ENCODE assay signal across 13 mouse cellular contexts in genomic region chr12:24424958-24425357, GRCm38 (mm10).
DNase-seq lines count a peak whose midpoint lies in the region; ATAC-seq and TF ChIP-seq lines count a peak whose summit lies in the region.
"Had no signal": no experiment of that assay in that cellular context is flagged by ENCODE, and none has a peak within 500 bp of the region (broad histone marks: within the 10 kb centered on the region; RNA-seq: fewer than 3 reads in every experiment).

No protein-coding gene starts in this region.

- no peak for TF ChIP-seq CTCF in C2C12 (IDR thresholded peaks at IDR 0.05; ENCODE audit: control insufficient read depth, insufficient read depth, insufficient read length)
- no peak for TF ChIP-seq CTCF in cerebellum, adult 2 months (IDR thresholded peaks at IDR 0.05; ENCODE audit: borderline replicate concordance, insufficient read depth, low read depth, low read length)

- H3K79me2 ChIP-seq in C2C12 (ENCODE audit: control insufficient read depth, insufficient read depth), result no peaks in the 10 kb centered on the region

- H3K4me2 ChIP-seq in intestine, embryonic 14.5 days (ENCODE audit: low read length), result no peak overlapping the region
- H3K4me2 ChIP-seq in intestine, embryonic 16.5 days (ENCODE audit: low read depth, low read length), result no peak overlapping the region
- H3K4me2 ChIP-seq in limb, embryonic 11.5 days (ENCODE audit: low read depth, severe bottlenecking), result no peak overlapping the region
- H3K4me2 ChIP-seq: lung, embryonic 15.5 days had no signal

- no peaks in the 10 kb centered on the region for H3K27me3 ChIP-seq in intestine, embryonic 14.5 days (replicated peaks; ENCODE audit: control insufficient read depth, insufficient read depth, low read length)
- no peaks in the 10 kb centered on the region for H3K27me3 ChIP-seq in intestine, embryonic 16.5 days (replicated peaks; ENCODE audit: control insufficient read depth, insufficient read depth, low read length)
- H3K27me3 ChIP-seq in C2C12 (ENCODE audit: control insufficient read depth, insufficient read depth, insufficient read length), result no peaks in the 10 kb centered on the region
- H3K27me3 ChIP-seq in limb, embryonic 11.5 days (ENCODE audit: control insufficient read depth, insufficient read depth, low read length), result no peaks in the 10 kb centered on the region
- H3K27me3 ChIP-seq in cerebellum, adult 2 months (ENCODE audit: control insufficient read depth, insufficient read depth, low read length), result no peaks in the 10 kb centered on the region
- H3K27me3 ChIP-seq: lung, embryonic 15.5 days; Patski had no signal

- no peak overlapping the region for H3K9ac ChIP-seq in intestine, embryonic 14.5 days (ENCODE audit: low read length)
- H3K9ac ChIP-seq in intestine, embryonic 16.5 days (ENCODE audit: low read depth, low read length), result no peak overlapping the region
- no peak overlapping the region for H3K9ac ChIP-seq in limb, embryonic 11.5 days (ENCODE audit: low read length)
- H3K9ac ChIP-seq: lung, embryonic 15.5 days had no signal

- H3K36me3 ChIP-seq in intestine, embryonic 14.5 days (ENCODE audit: control insufficient read depth, insufficient read depth, low read length), result no peaks in the 10 kb centered on the region
- H3K36me3 ChIP-seq in intestine, embryonic 16.5 days (ENCODE audit: control insufficient read depth, insufficient read depth, low read length), result no peaks in the 10 kb centered on the region
- no peaks in the 10 kb centered on the region for H3K36me3 ChIP-seq in C2C12 (ENCODE audit: control insufficient read depth, insufficient read depth)
- no peaks in the 10 kb centered on the region for H3K36me3 ChIP-seq in limb, embryonic 11.5 days (ENCODE audit: control insufficient read depth, insufficient read depth, low read length)
- H3K36me3 ChIP-seq: lung, embryonic 15.5 days had no signal

- H3K4me1 ChIP-seq in intestine, embryonic 14.5 days (replicated peaks; ENCODE audit: control insufficient read depth, insufficient read depth, low read length), result no peaks in the 10 kb centered on the region
- H3K4me1 ChIP-seq in intestine, embryonic 16.5 days (ENCODE audit: control insufficient read depth, insufficient read depth, low read length), result no peaks in the 10 kb centered on the region
- H3K4me1 ChIP-seq in limb, embryonic 11.5 days (ENCODE audit: control insufficient read depth, insufficient read depth, low read length), result no peaks in the 10 kb centered on the region
- H3K4me1 ChIP-seq in cerebellum, adult 2 months (ENCODE audit: control insufficient read depth, insufficient read depth, low read length), result no peaks in the 10 kb centered on the region
- H3K4me1 ChIP-seq: lung, embryonic 15.5 days had no signal

- DNase-seq in intestine, embryonic 14.5 days (ENCODE audit: low spot score), result peak; percentile 82
- peak; percentile 33 for DNase-seq in adipocyte (ENCODE audit: low spot score)
- DNase-seq in limb, embryonic 11.5 days (ENCODE audit: low spot score), result peak; percentile 69
- DNase-seq in layer of hippocampus, adult 18-20 months (ENCODE audit: low spot score in 2 of 2), result no peak
- no peak for DNase-seq in spleen, postnatal 36 days (ENCODE audit: low spot score in 2 of 2)
- DNase-seq in cerebellum, adult 2 months, result no peak
- DNase-seq: cerebellum, adult 9-10 months; gastrocnemius, postnatal 25 days; heart, postnatal 14 days had no signal

- no peak for ATAC-seq in intestine, embryonic 14.5 days (replicated peaks; ENCODE audit: low FRiP score, low TSS enrichment, low read depth)
- no peak for ATAC-seq in intestine, embryonic 16.5 days
- ATAC-seq in limb, embryonic 11.5 days (ENCODE audit: insufficient number of reproducible peaks, low FRiP score, low TSS enrichment, low read depth), result no peak
- ATAC-seq: Patski had no signal

- H3K79me3 ChIP-seq in C2C12 (ENCODE audit: low read depth), result no peaks in the 10 kb centered on the region

- H3ac ChIP-seq in C2C12 (ENCODE audit: control insufficient read depth, insufficient read length, low read depth), result no peak overlapping the region

- H3K4me3 ChIP-seq in intestine, embryonic 14.5 days (ENCODE audit: low read depth, low read length), result no peak overlapping the region
- H3K4me3 ChIP-seq in intestine, embryonic 16.5 days (ENCODE audit: low read length), result no peak overlapping the region
- no peak overlapping the region for H3K4me3 ChIP-seq in C2C12 (ENCODE audit: insufficient read depth, poor library complexity, severe bottlenecking)
- H3K4me3 ChIP-seq in limb, embryonic 11.5 days (ENCODE audit: low read depth, low read length), result no peak overlapping the region
- no peak overlapping the region for H3K4me3 ChIP-seq in cerebellum, adult 2 months (replicated peaks; ENCODE audit: insufficient read depth, low read depth, low read length)
- H3K4me3 ChIP-seq: lung, embryonic 15.5 days had no signal

- no peak for TF ChIP-seq POLR2A in cerebellum, adult 2 months (IDR thresholded peaks at IDR 0.05; ENCODE audit: borderline replicate concordance, insufficient read depth, low read length)

- 69% methylated on average over 17 of the region's 17 CpGs for WGBS in intestine, embryonic 14.5 days
- WGBS in intestine, embryonic 16.5 days, result 66% methylated on average over 17 of the region's 17 CpGs
- 68% methylated on average over 17 of the region's 17 CpGs for WGBS in limb, embryonic 11.5 days
- 66% methylated on average over 17 of the region's 17 CpGs for WGBS in cerebellum, adult 2 months

- H3K9me3 ChIP-seq in intestine, embryonic 14.5 days (ENCODE audit: control insufficient read depth, low read length), result no peaks in the 10 kb centered on the region
- H3K9me3 ChIP-seq in intestine, embryonic 16.5 days (ENCODE audit: control insufficient read depth, low read length), result no peaks in the 10 kb centered on the region
- H3K9me3 ChIP-seq in limb, embryonic 11.5 days (ENCODE audit: control insufficient read depth, low read length), result no peaks in the 10 kb centered on the region; the same call in 1 of the 2 replicates
- H3K9me3 ChIP-seq: lung, embryonic 15.5 days had no signal

- H3K27ac ChIP-seq in intestine, embryonic 14.5 days (ENCODE audit: low read depth), result no peak overlapping the region
- H3K27ac ChIP-seq in intestine, embryonic 16.5 days (ENCODE audit: low read length), result no peak overlapping the region
- H3K27ac ChIP-seq in limb, embryonic 11.5 days (replicated peaks; ENCODE audit: low read depth, low read length), result no peak overlapping the region
- no peak overlapping the region for H3K27ac ChIP-seq in cerebellum, adult 2 months (ENCODE audit: insufficient read depth, low read length)
- H3K27ac ChIP-seq: lung, embryonic 15.5 days had no signal

TF ChIP-seq in C2C12, 6 proteins besides CTCF, POLR2A, EP300 and RAD21:
- peak; percentile 95 for TF ChIP-seq MAX (IDR thresholded peaks at IDR 0.05)
- TF ChIP-seq CEBPB (IDR thresholded peaks at IDR 0.05; ENCODE audit: low read depth), result peak; percentile 22
- TF ChIP-seq MYOG (IDR thresholded peaks at IDR 0.05; ENCODE audit: control insufficient read depth, extremely low read depth, insufficient read length), result no peak
- no peak for TF ChIP-seq USF1 (IDR thresholded peaks at IDR 0.05; ENCODE audit: low read depth)
- no peak for TF ChIP-seq MYOD1 (IDR thresholded peaks at IDR 0.05; ENCODE audit: control insufficient read depth, insufficient read length, low read depth)
- no peak for TF ChIP-seq FOSL1 (IDR thresholded peaks at IDR 0.05; ENCODE audit: insufficient read depth, low read length, poor library complexity, severe bottlenecking)

Comparison
In these comparisons a context has a peak if more than half of its experiments do, and no peak if none do; other contexts are left out.
1. DNase-seq: peak in intestine, embryonic 14.5 days (single experiment), adipocyte (single experiment) and limb, embryonic 11.5 days (single experiment); none in layer of hippocampus, adult 18-20 months (0 of 2), spleen, postnatal 36 days (0 of 2) and cerebellum, adult 2 months (0 of 2).